Mouse (Mus musculus): ENCODE measurements at regions not wholly inside any gene's neighbourhood (a gene's known extent, or its start where the extent isn't known, plus 50 kb on each side); places are given as distances from the start of the nearest gene placed in this dataset.

DNA sequence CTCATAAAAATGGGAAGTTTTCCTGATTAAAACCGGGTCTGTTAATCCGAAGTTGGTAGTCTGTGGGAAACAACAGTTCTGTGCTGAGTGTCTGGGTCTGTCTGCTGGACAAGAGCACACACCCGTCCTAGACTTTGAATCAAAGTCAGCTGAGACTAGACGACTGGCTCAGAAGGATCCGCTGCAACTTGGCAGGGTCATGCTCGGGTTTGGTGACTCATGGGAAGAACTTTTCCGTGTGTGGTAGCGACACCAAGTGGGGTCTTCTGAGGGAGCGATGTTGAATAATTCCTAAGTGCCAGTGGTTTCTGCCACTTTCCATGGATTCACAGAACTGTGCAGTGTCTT is 248.9 kb downstream of the Ankrd50 start:
- TF ChIP-seq EP300 (IDR thresholded peaks at IDR 0.05; ENCODE audit: low read depth), result no peak
- no peak for TF ChIP-seq CTCF (IDR thresholded peaks at IDR 0.05; ENCODE audit: low read depth)
- no peak overlapping the region for H3K9ac ChIP-seq (replicated peaks)
- H3K9me3 ChIP-seq (ENCODE audit: low read length), result no peaks in the 10 kb centered on the region
- DNase-seq (peak; percentile 6), ATAC-seq (no peak)
- H3K4me1 ChIP-seq (ENCODE audit: insufficient read depth), result no peaks in the 10 kb centered on the region
- no peaks in the 10 kb centered on the region for H3K36me3 ChIP-seq (replicated peaks; ENCODE audit: insufficient read depth, low read length)
- no peak overlapping the region for H3K27ac ChIP-seq (ENCODE audit: low read depth)
- no peaks in the 10 kb centered on the region for H3K27me3 ChIP-seq (ENCODE audit: insufficient read depth, low read length)
- no peak overlapping the region; the same call in 1 of the 2 replicates for H3K4me2 ChIP-seq (ENCODE audit: low read depth, low read length)
- no peak overlapping the region for H3K4me3 ChIP-seq (ENCODE audit: low read depth, low read length)
- 77% methylated on average over 9 of the region's 9 CpGs for WGBS (ENCODE audit: insufficient replicate concordance)

- WGBS (ENCODE audit: insufficient replicate concordance), result 73% methylated on average over 18 of the region's 18 CpGs
- no peak overlapping the region; the same call in 1 of the 2 replicates for H3K4me2 ChIP-seq (ENCODE audit: low read depth, low read length)
Observed at GRCm38 (mm10) chr3:38235033-38235735, 249.5 kb downstream of the Ankrd50 start.

DNA sequence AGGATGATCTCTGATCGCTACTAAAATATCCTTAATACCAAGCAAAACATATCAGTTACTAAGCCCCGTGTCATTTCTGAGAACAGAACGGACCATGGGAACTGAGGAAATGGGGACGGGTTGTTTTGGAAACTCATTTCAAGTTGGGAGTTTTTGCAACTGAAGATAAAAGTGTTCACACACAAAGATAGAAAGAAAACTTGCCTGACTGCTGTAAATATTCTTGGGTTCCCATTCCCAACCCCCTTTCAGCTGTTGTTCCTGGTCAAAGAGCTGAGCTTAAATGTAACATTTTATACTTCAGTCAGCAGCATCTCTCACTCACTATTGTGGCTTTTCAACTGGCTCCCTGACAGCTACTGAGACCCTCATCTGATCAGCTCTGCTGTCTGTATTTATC is 250.1 kb downstream of the Ankrd50 start:
- no peaks in the 10 kb centered on the region for H3K9me3 ChIP-seq (ENCODE audit: low read length)
- no peak for ATAC-seq
- peak overlapping the region; percentile 18; the same call in 1 of the 2 replicates for H3K27ac ChIP-seq (ENCODE audit: low read depth)

More at GRCm38 (mm10) chr3:38235033-38235735, 249.5 kb downstream of the Ankrd50 start:
- DNase-seq (peak; percentile 8), ATAC-seq (no peak)
- Histone ChIP-seq H3K27ac (ENCODE audit: low read depth) (no peak overlapping the region), H3K27me3 (ENCODE audit: insufficient read depth, low read length) (no peaks in the 10 kb centered on the region), H3K9me3 (ENCODE audit: low read length) (no peaks in the 10 kb centered on the region), H3K4me3 (ENCODE audit: low read depth, low read length) (no peak overlapping the region), H3K36me3 (replicated peaks; ENCODE audit: insufficient read depth, low read length) (no peaks in the 10 kb centered on the region), H3K9ac (replicated peaks) (no peak overlapping the region), H3K4me1 (ENCODE audit: insufficient read depth) (no peaks in the 10 kb centered on the region)
- TF ChIP-seq CTCF (IDR thresholded peaks at IDR 0.05; ENCODE audit: low read depth) (no peak), EP300 (IDR thresholded peaks at IDR 0.05; ENCODE audit: low read depth) (no peak)

GRCm38 (mm10) chr3:38234006-38234405 is 250.6 kb downstream of the Ankrd50 start:
- Histone ChIP-seq H3K4me2 (ENCODE audit: low read depth, low read length) (no peak overlapping the region), H3K27me3 (ENCODE audit: insufficient read depth, low read length) (no peaks in the 10 kb centered on the region), H3K36me3 (replicated peaks; ENCODE audit: insufficient read depth, low read length) (no peaks in the 10 kb centered on the region), H3K9me3 (ENCODE audit: low read length) (no peaks in the 10 kb centered on the region), H3K27ac (ENCODE audit: low read depth) (no peak overlapping the region), H3K4me3 (ENCODE audit: low read depth, low read length) (no peak overlapping the region), H3K9ac (replicated peaks) (no peak overlapping the region), H3K4me1 (ENCODE audit: insufficient read depth) (no peaks in the 10 kb centered on the region)
- DNase-seq (peak; percentile 3), ATAC-seq (no peak)
- WGBS (ENCODE audit: insufficient replicate concordance), result 78% methylated on average over 2 of the region's 2 CpGs
- TF ChIP-seq EP300 (IDR thresholded peaks at IDR 0.05; ENCODE audit: low read depth), result no peak
- no peak for TF ChIP-seq CTCF (IDR thresholded peaks at IDR 0.05; ENCODE audit: low read depth)

More for the DNA sequence above, 250.1 kb downstream of the Ankrd50 start:
- H3K4me1 ChIP-seq (ENCODE audit: insufficient read depth), result no peaks in the 10 kb centered on the region
- TF ChIP-seq CTCF (IDR thresholded peaks at IDR 0.05; ENCODE audit: low read depth) (no peak), EP300 (IDR thresholded peaks at IDR 0.05; ENCODE audit: low read depth) (no peak)
- 64% methylated on average over 4 of the region's 4 CpGs for WGBS (ENCODE audit: insufficient replicate concordance)
- peak; percentile 2 for DNase-seq
- H3K36me3 ChIP-seq (replicated peaks; ENCODE audit: insufficient read depth, low read length), result no peaks in the 10 kb centered on the region
- no peaks in the 10 kb centered on the region for H3K27me3 ChIP-seq (ENCODE audit: insufficient read depth, low read length)
- no peak overlapping the region for H3K4me3 ChIP-seq (ENCODE audit: low read depth, low read length)
- H3K4me2 ChIP-seq (ENCODE audit: low read depth, low read length), result no peak overlapping the region
- H3K9ac ChIP-seq (replicated peaks), result no peak overlapping the region

DNA sequence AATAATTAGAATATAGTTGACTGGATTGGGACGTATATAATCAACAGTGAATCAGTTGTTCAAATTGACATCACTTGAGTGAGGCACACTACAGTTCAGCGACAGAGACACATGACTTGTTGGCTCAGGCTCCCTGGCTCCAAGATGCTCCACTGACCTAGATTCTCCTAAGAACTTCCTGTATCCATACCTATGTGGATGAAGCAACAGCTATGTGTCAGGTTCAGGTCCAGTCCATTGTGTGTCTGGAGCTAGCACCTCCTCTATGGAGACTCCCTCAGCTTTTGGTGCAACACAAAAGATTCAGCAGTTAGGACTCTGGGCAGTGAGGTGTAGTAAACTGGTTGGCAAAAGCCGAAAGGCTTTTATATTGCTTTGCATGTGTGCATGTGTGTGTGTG is 251.6 kb downstream of the Ankrd50 start:
- TF ChIP-seq CTCF (IDR thresholded peaks at IDR 0.05; ENCODE audit: low read depth) (no peak), EP300 (IDR thresholded peaks at IDR 0.05; ENCODE audit: low read depth) (no peak)
- Histone ChIP-seq H3K27me3 (ENCODE audit: insufficient read depth, low read length) (no peaks in the 10 kb centered on the region), H3K36me3 (replicated peaks; ENCODE audit: insufficient read depth, low read length) (no peaks in the 10 kb centered on the region), H3K4me3 (ENCODE audit: low read depth, low read length) (no peak overlapping the region), H3K9me3 (ENCODE audit: low read length) (no peaks in the 10 kb centered on the region), H3K4me2 (ENCODE audit: low read depth, low read length) (no peak overlapping the region), H3K4me1 (ENCODE audit: insufficient read depth) (no peaks in the 10 kb centered on the region), H3K9ac (replicated peaks) (no peak overlapping the region), H3K27ac (ENCODE audit: low read depth) (no peak overlapping the region)
- 85% methylated on average over 3 of the region's 3 CpGs for WGBS (ENCODE audit: insufficient replicate concordance)
- ATAC-seq (no peak), DNase-seq (peak; percentile 2)

DNA sequence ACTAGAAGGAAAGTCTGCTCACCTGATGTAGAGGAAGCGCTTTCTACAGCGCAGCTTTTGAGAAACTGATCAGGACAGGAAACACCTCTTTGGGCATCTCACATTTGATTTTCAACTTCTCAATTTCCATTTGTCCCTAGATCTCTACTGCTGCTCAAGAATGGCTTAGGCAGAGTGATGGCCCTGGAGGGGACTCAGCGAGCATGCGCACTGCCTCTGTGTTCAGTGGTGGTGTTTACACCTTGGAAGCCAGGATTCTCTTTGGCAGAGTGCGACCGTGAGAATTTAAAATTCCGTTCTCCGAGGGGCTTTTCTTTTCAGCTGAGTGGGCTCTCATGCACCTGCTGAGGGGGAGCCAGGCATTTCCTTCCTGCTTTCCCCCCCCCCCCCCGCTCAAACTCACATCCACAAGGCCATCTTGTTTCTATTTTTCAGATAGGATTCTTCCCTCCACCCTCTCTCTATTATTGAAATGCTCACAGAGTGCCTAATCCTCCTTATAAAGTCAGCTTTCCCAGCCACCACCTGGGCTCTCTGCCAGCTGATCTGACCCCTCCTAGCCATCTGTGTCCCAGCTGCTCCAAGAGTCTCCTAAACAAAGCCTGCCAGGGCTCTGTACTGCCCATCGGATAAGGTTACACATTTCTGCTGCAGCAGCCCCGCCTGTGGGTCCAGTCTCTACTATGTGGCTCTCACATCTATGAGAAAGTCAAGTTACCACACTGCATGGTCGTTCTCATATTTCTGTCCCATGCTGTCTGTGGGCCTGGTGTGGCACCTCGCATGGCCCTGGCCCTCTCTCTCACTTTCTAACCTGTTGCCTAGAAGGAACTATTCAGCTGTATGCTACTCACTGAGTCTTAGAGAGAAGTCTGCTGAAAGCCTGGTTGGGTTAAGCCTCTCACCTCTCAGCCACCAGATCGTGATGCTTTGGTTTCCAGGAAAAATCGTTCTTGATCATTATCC is 252.2 kb downstream of the Ankrd50 start:
- Histone ChIP-seq H3K27ac (ENCODE audit: low read depth) (no peak overlapping the region), H3K4me1 (ENCODE audit: insufficient read depth) (no peaks in the 10 kb centered on the region), H3K4me3 (ENCODE audit: low read depth, low read length) (no peak overlapping the region), H3K36me3 (replicated peaks; ENCODE audit: insufficient read depth, low read length) (no peaks in the 10 kb centered on the region), H3K27me3 (ENCODE audit: insufficient read depth, low read length) (no peaks in the 10 kb centered on the region), H3K9me3 (ENCODE audit: low read length) (no peaks in the 10 kb centered on the region), H3K9ac (replicated peaks) (no peak overlapping the region), H3K4me2 (ENCODE audit: low read depth, low read length) (no peak overlapping the region)
- 66% methylated on average over 15 of the region's 15 CpGs for WGBS (ENCODE audit: insufficient replicate concordance)
- DNase-seq, result peak; percentile 25
- TF ChIP-seq CTCF (IDR thresholded peaks at IDR 0.05; ENCODE audit: low read depth) (no peak), EP300 (IDR thresholded peaks at IDR 0.05; ENCODE audit: low read depth) (no peak)
- ATAC-seq, result no peak
